Mouse (Mus musculus): Measurements from ENCODE around the gene Socs1. TPM values are rescaled to one million over a fixed set of nuclear protein-coding genes. Genes with fewer than 3 reads are reported as not detected.

Socs1 gene
- polyA plus RNA-seq, 1 experiment from 2014 or later = 3.8 TPM

- Histone ChIP-seq H3K27ac (ENCODE audit: low read depth, low read length) (0 out of 2 replicates have a peak overlapping the region, but pooled peaks have one; percentile 97), H3K9ac (ENCODE audit: low read depth, low read length) (peak overlapping the region; percentile 77), H3K27me3 (replicated peaks; ENCODE audit: control insufficient read depth, insufficient read depth, low read length) (no peaks in the 10 kb centered on the region), H3K4me3 (ENCODE audit: low read depth, low read length) (peak overlapping the region; percentile 81), H3K9me3 (ENCODE audit: control insufficient read depth) (no peaks in the 10 kb centered on the region), H3K36me3 (ENCODE audit: control insufficient read depth, insufficient read depth) (no peaks in the 10 kb centered on the region), H3K4me1 (replicated peaks; ENCODE audit: control insufficient read depth, insufficient read depth, low read length) (0 out of 2 replicates have a peak, but pooled peaks cover 8% of the 10 kb centered on the region), H3K4me2 (replicated peaks; ENCODE audit: low read depth) (peak overlapping the region; percentile 100)
- peak; percentile 55 for TF ChIP-seq CTCF (IDR thresholded peaks at IDR 0.05; ENCODE audit: low read depth)
- WGBS = 3% methylated on average over 81 of the region's 81 CpGs
- no peak for ATAC-seq
These were observed 1.2 kb downstream of the Socs1 start for GRCm38 (mm10) chr16:10783883-10784792.

GRCm38 (mm10) chr16:10783451-10783850, 1.9 kb downstream of the Socs1 start:
- Histone ChIP-seq H3K36me3 (ENCODE audit: control insufficient read depth, insufficient read depth) (no peaks in the 10 kb centered on the region), H3K27me3 (replicated peaks; ENCODE audit: control insufficient read depth, insufficient read depth, low read length) (no peaks in the 10 kb centered on the region), H3K9me3 (ENCODE audit: control insufficient read depth) (no peaks in the 10 kb centered on the region), H3K9ac (ENCODE audit: low read depth, low read length) (no peak overlapping the region), H3K4me2 (replicated peaks; ENCODE audit: low read depth) (peak overlapping the region; percentile 100), H3K4me1 (replicated peaks; ENCODE audit: control insufficient read depth, insufficient read depth, low read length) (0 out of 2 replicates have a peak, but pooled peaks cover 8% of the 10 kb centered on the region), H3K27ac (ENCODE audit: low read depth, low read length) (no peak overlapping the region), H3K4me3 (ENCODE audit: low read depth, low read length) (no peak overlapping the region; the same call in 1 of the 2 replicates)
- no peak for ATAC-seq
- WGBS = 63% methylated on average over 8 of the region's 8 CpGs
- TF ChIP-seq CTCF (IDR thresholded peaks at IDR 0.05; ENCODE audit: low read depth) = no peak

- H3K4me3 ChIP-seq (ENCODE audit: low read depth, low read length) = no peak overlapping the region
- WGBS = 29% methylated on average over 1 of the region's 1 CpGs
- no peak for ATAC-seq
- 0 out of 2 replicates have a peak overlapping the region, but pooled peaks have one; percentile 100 for H3K4me2 ChIP-seq (replicated peaks; ENCODE audit: low read depth)
- H3K36me3 ChIP-seq (ENCODE audit: control insufficient read depth, insufficient read depth) = no peaks in the 10 kb centered on the region
- no peak overlapping the region for H3K9ac ChIP-seq (ENCODE audit: low read depth, low read length)
- no peak for TF ChIP-seq CTCF (IDR thresholded peaks at IDR 0.05; ENCODE audit: low read depth)
- no peaks in the 10 kb centered on the region for H3K9me3 ChIP-seq (ENCODE audit: control insufficient read depth)
- no peaks in the 10 kb centered on the region for H3K27me3 ChIP-seq (replicated peaks; ENCODE audit: control insufficient read depth, insufficient read depth, low read length)
- H3K27ac ChIP-seq (ENCODE audit: low read depth, low read length) = no peak overlapping the region
- 0 out of 2 replicates have a peak, but pooled peaks cover 8% of the 10 kb centered on the region for H3K4me1 ChIP-seq (replicated peaks; ENCODE audit: control insufficient read depth, insufficient read depth, low read length)
These were observed 2.2 kb downstream of the Socs1 start for GRCm38 (mm10) chr16:10783152-10783434.

- Histone ChIP-seq H3K4me3 (ENCODE audit: low read depth, low read length) (no peak overlapping the region), H3K27ac (ENCODE audit: low read depth, low read length) (no peak overlapping the region)
- ATAC-seq = no peak
These were observed 2.8 kb downstream of the Socs1 start for GRCm38 (mm10) chr16:10782377-10783151.

GRCm38 (mm10) chr16:10781862-10782371, 3.4 kb downstream of the Socs1 start:
- Histone ChIP-seq H3K9me3 (ENCODE audit: control insufficient read depth) (no peaks in the 10 kb centered on the region), H3K27ac (ENCODE audit: low read depth, low read length) (no peak overlapping the region), H3K36me3 (ENCODE audit: control insufficient read depth, insufficient read depth) (no peaks in the 10 kb centered on the region), H3K9ac (ENCODE audit: low read depth, low read length) (no peak overlapping the region), H3K27me3 (replicated peaks; ENCODE audit: control insufficient read depth, insufficient read depth, low read length) (no peaks in the 10 kb centered on the region), H3K4me3 (ENCODE audit: low read depth, low read length) (no peak overlapping the region), H3K4me2 (replicated peaks; ENCODE audit: low read depth) (no peak overlapping the region), H3K4me1 (replicated peaks; ENCODE audit: control insufficient read depth, insufficient read depth, low read length) (0 out of 2 replicates have a peak, but pooled peaks cover 8% of the 10 kb centered on the region)
- ATAC-seq = no peak
- WGBS = 70% methylated on average over 9 of the region's 9 CpGs
- TF ChIP-seq CTCF (IDR thresholded peaks at IDR 0.05; ENCODE audit: low read depth) = no peak

More at GRCm38 (mm10) chr16:10782377-10783151, 2.8 kb downstream of the Socs1 start:
- no peaks in the 10 kb centered on the region for H3K9me3 ChIP-seq (ENCODE audit: control insufficient read depth)
- peak overlapping the region; percentile 17; the same call in 1 of the 2 replicates for H3K9ac ChIP-seq (ENCODE audit: low read depth, low read length)
- 69% methylated on average over 6 of the region's 6 CpGs for WGBS
- H3K4me1 ChIP-seq (replicated peaks; ENCODE audit: control insufficient read depth, insufficient read depth, low read length) = 0 out of 2 replicates have a peak, but pooled peaks cover 8% of the 10 kb centered on the region
- TF ChIP-seq CTCF (IDR thresholded peaks at IDR 0.05; ENCODE audit: low read depth) = no peak
- no peaks in the 10 kb centered on the region for H3K36me3 ChIP-seq (ENCODE audit: control insufficient read depth, insufficient read depth)
- 0 out of 2 replicates have a peak overlapping the region, but pooled peaks have one; percentile 100 for H3K4me2 ChIP-seq (replicated peaks; ENCODE audit: low read depth)
- H3K27me3 ChIP-seq (replicated peaks; ENCODE audit: control insufficient read depth, insufficient read depth, low read length) = no peaks in the 10 kb centered on the region

Measured in intestine, postnatal 0 days (tissue).